Mouse (Mus musculus): ENCODE results near the gene Adat3. TPM values are rescaled to one million over a fixed set of nuclear protein-coding genes. Genes with fewer than 3 reads are reported as not detected.

The Adat3 gene
- polyA plus RNA-seq, 1 experiment from 2014 or later, result 2.1 TPM

DNA sequence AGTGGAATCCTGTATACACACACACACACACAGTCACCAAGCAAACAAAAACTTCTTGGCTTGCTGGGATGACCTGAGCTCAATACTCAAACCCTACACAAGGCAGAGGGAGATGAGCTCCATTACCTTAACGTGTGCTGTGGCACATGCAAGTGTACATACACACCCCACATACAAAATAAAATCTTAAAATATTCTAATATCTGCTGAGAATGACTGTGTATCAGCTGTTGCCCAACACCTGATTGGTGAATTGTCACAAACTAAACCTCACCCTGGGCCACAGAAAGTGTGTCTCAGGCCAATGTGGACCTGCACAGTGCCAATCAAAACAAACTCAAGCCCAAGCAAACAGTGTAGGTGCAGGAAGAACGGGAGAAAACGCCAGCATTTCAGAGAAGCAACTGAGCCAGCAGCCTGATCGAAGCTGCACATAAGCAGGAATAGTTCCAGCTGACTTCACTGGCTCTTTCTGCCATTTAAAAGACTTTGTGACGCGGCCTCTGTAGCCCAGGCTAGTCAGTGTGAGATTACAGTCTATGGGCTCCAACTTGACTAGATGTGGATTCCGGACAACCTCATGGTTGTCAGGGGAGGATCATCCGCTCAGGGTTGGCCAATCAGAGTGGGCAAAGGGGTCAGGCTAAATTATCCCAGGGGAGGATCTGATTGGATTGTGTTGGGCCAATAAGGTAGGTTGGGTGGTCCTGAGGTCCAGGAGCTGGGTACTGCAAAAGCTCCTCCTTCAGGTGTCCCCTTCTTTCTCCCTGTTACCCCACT, 17.0 kb downstream of the Adat3 start:
- H3K36me3 ChIP-seq (replicated peaks; ENCODE audit: insufficient read depth, low read length), result peaks cover 11% of the 10 kb centered on the region
- H3K4me2 ChIP-seq (ENCODE audit: low read depth, low read length), result peak overlapping the region; percentile 18
- DNase-seq (no peak), ATAC-seq (no peak)
- peaks cover 22% of the 10 kb centered on the region for H3K4me1 ChIP-seq (ENCODE audit: insufficient read depth)
- no peaks in the 10 kb centered on the region for H3K9me3 ChIP-seq (ENCODE audit: low read length)
- H3K27me3 ChIP-seq (ENCODE audit: insufficient read depth, low read length), result no peaks in the 10 kb centered on the region
- 65% methylated on average over 8 of the region's 8 CpGs for WGBS (ENCODE audit: insufficient replicate concordance)
- no peak overlapping the region for H3K9ac ChIP-seq (replicated peaks)
- H3K4me3 ChIP-seq (ENCODE audit: low read depth, low read length), result no peak overlapping the region
- TF ChIP-seq EP300 (IDR thresholded peaks at IDR 0.05; ENCODE audit: low read depth) (no peak), CTCF (IDR thresholded peaks at IDR 0.05; ENCODE audit: low read depth) (no peak)
- H3K27ac ChIP-seq (ENCODE audit: low read depth), result peak overlapping the region; percentile 46

DNA sequence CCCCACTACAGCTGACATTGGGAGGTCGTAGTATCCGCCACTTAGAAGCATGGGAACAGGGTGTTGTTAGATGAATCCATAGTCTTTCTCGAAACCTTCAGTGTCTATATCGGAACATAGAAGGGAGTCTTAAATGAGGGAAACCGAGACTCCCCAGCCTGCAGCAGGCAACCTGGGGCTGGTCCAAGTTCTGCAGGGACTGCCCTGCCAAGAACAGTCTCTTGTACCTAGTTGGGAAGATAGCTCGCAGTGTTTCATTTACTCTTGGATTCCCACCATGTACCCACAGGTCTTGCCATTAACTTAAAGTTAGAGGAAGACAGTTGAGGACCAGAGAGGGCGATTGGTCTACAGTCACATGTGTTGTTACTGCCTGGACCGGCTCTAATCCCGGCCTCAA, 17.7 kb downstream of the Adat3 start:
- peak overlapping the region; percentile 30; the same call in 1 of the 2 replicates for H3K27ac ChIP-seq (ENCODE audit: low read depth)
- peaks cover 29% of the 10 kb centered on the region for H3K4me1 ChIP-seq (ENCODE audit: insufficient read depth)

DNA sequence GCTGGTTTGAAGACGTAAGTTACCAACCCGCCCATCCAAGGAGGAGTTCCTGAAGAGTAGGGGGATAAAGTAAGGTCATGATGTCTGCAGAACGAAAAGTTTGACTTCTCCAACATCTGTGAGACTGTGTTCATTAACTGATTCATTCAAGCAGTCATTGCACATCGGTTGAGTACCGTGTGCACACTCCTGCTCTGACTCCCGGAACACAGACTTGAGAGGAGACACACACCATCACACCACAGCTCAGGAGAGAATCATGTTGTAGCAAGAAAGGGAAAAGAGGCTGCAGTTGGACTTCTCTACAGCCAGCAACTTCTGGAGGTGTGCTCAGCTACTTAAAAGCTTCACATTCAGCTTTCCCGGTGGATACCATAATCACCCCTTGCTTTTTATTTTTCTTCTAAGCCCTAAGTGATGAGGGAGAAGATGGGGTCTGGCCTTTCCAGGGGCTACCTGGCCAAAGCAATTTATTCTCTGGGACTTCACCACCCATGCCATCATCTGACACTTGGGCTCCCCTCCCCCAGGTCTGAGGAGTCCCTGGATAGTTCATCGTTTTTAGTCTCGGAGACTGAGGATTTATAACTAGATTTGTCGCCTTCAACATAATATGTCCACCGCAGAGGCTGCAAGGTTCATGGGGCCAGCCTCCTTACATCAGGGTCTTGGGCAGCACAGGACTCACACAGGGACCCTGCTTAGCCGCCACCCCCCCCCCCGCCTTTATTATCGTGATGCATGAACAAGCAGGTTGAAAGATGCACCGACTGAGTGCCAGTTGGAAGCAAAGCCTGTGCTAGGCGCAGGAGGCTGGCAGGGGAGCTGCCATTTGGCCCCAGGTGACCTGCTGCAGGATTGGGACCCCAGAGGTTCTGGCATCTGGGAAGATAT, 18.4 kb downstream of the Adat3 start:
- peaks cover 36% of the 10 kb centered on the region for H3K4me1 ChIP-seq (ENCODE audit: insufficient read depth)
- H3K27ac ChIP-seq (ENCODE audit: low read depth), result peak overlapping the region; percentile 91
- H3K4me3 ChIP-seq (ENCODE audit: low read depth, low read length), result peak overlapping the region; percentile 76
- H3K4me2 ChIP-seq (ENCODE audit: low read depth, low read length), result peak overlapping the region; percentile 74
- no peak for DNase-seq
- H3K9me3 ChIP-seq (ENCODE audit: low read length), result no peaks in the 10 kb centered on the region
- ATAC-seq, result no peak
- 59% methylated on average over 16 of the region's 16 CpGs for WGBS (ENCODE audit: insufficient replicate concordance)
- peaks cover under 1% of the 10 kb centered on the region; the same call in 1 of the 2 replicates for H3K36me3 ChIP-seq (replicated peaks; ENCODE audit: insufficient read depth, low read length)
- TF ChIP-seq EP300 (IDR thresholded peaks at IDR 0.05; ENCODE audit: low read depth), result no peak
- no peak for TF ChIP-seq CTCF (IDR thresholded peaks at IDR 0.05; ENCODE audit: low read depth)
- H3K27me3 ChIP-seq (ENCODE audit: insufficient read depth, low read length), result no peaks in the 10 kb centered on the region
- peak overlapping the region; percentile 44 for H3K9ac ChIP-seq (replicated peaks)

More for the DNA sequence above, 17.7 kb downstream of the Adat3 start:
- H3K9ac ChIP-seq (replicated peaks), result no peak overlapping the region
- TF ChIP-seq EP300 (IDR thresholded peaks at IDR 0.05; ENCODE audit: low read depth) (no peak), CTCF (IDR thresholded peaks at IDR 0.05; ENCODE audit: low read depth) (no peak)
- WGBS (ENCODE audit: insufficient replicate concordance), result 86% methylated on average over 9 of the region's 9 CpGs
- H3K4me2 ChIP-seq (ENCODE audit: low read depth, low read length), result no peak overlapping the region
- no peak for DNase-seq
- peaks cover 7% of the 10 kb centered on the region; the same call in 1 of the 2 replicates for H3K36me3 ChIP-seq (replicated peaks; ENCODE audit: insufficient read depth, low read length)
- ATAC-seq, result no peak
- no peaks in the 10 kb centered on the region for H3K9me3 ChIP-seq (ENCODE audit: low read length)
- H3K4me3 ChIP-seq (ENCODE audit: low read depth, low read length), result no peak overlapping the region
- H3K27me3 ChIP-seq (ENCODE audit: insufficient read depth, low read length), result no peaks in the 10 kb centered on the region

DNA sequence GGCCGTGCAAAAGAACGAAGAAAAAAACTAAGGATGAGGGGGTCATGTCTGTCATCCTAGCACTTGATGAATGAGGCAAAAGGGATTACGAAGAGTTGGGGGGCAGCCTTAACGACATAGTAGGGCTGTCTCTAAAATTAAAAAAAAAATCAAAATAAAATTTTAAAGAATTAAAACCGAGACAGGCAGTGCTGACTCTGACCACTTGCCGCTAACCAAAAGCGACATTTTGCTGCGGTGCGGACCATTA, 18.9 kb downstream of the Adat3 start:
- Histone ChIP-seq H3K9ac (replicated peaks) (peak overlapping the region; percentile 44), H3K9me3 (ENCODE audit: low read length) (no peaks in the 10 kb centered on the region), H3K27me3 (ENCODE audit: insufficient read depth, low read length) (no peaks in the 10 kb centered on the region), H3K27ac (ENCODE audit: low read depth) (peak overlapping the region; percentile 91), H3K4me2 (ENCODE audit: low read depth, low read length) (peak overlapping the region; percentile 74), H3K36me3 (replicated peaks; ENCODE audit: insufficient read depth, low read length) (no peaks in the 10 kb centered on the region), H3K4me1 (ENCODE audit: insufficient read depth) (peaks cover 41% of the 10 kb centered on the region), H3K4me3 (ENCODE audit: low read depth, low read length) (peak overlapping the region; percentile 76)
- WGBS (ENCODE audit: insufficient replicate concordance), result 2% methylated on average over 9 of the region's 9 CpGs
- DNase-seq (no peak), ATAC-seq (no peak)
- no peak for TF ChIP-seq EP300 (IDR thresholded peaks at IDR 0.05; ENCODE audit: low read depth)
- TF ChIP-seq CTCF (IDR thresholded peaks at IDR 0.05; ENCODE audit: low read depth), result no peak

DNA sequence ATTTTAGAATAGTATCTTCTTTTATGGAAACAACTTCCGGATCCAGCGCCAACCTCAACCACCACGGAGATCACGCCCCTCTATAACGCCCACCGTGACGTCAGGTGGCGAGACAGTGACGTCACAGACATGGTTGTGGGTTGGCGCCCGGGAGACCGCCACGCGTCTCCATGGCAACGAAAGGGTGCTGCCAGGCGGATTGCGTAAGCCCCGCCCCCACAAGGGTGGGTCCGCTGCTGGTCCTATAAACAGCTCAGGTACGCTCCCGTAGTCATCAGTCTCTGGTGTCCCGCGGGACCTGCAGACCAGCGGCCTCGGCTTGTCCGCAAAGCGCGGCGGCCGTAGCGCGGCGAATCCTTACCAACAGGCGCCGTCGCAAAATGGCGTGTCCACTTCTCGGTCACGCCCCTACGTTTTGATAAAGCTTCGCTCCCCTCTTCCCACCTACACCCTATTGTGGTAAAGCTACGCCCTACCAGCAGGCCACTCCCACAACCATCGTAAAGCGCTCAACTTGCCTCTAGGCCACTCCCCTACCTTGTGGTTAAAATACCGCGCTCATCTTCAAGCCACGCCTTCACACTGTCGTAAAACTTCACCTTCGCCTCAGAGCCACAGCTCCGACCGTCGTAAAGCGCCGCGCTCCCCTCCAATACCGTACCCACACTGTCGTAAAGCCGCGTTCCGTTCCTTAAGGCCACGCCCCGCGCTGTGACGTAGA, 19.4 kb downstream of the Adat3 start:
- peak; percentile 93 for ATAC-seq
- no peaks in the 10 kb centered on the region for H3K9me3 ChIP-seq (ENCODE audit: low read length)
- WGBS (ENCODE audit: insufficient replicate concordance), result under 1% methylated on average over 64 of the region's 64 CpGs
- H3K36me3 ChIP-seq (replicated peaks; ENCODE audit: insufficient read depth, low read length), result no peaks in the 10 kb centered on the region
- peak overlapping the region; percentile 76 for H3K4me3 ChIP-seq (ENCODE audit: low read depth, low read length)
- peaks cover 41% of the 10 kb centered on the region for H3K4me1 ChIP-seq (ENCODE audit: insufficient read depth)
- TF ChIP-seq EP300 (IDR thresholded peaks at IDR 0.05; ENCODE audit: low read depth) (peak; percentile 68), CTCF (IDR thresholded peaks at IDR 0.05; ENCODE audit: low read depth) (no peak; the same call in 1 of the 2 replicates)
- peak overlapping the region; percentile 74 for H3K4me2 ChIP-seq (ENCODE audit: low read depth, low read length)
- no peaks in the 10 kb centered on the region for H3K27me3 ChIP-seq (ENCODE audit: insufficient read depth, low read length)
- H3K27ac ChIP-seq (ENCODE audit: low read depth), result peak overlapping the region; percentile 94
- H3K9ac ChIP-seq (replicated peaks), result peak overlapping the region; percentile 47
- DNase-seq, result peak; percentile 100

All from liver, postnatal 0 days (tissue).